Mouse (Mus musculus) erythroblast, embryonic 14.5 days (primary cell): ENCODE data around the gene Agpat1.

Experiments used
- GATA1 ChIP-seq: IDR thresholded peaks from 2 replicates; pipeline ENCODE4 v1.6.1; 2012; ENCODE audit warnings: low read length, inconsistent platforms, mixed read lengths
- TAL1 ChIP-seq: IDR thresholded peaks from 3 replicates; pipeline ENCODE4 v1.6.1; 2012; ENCODE audit warnings: low read length, inconsistent platforms, mixed read lengths

GRCm38 (mm10) chr17:34605609-34606008 is 1.5 kb downstream of the Agpat1 start:
- TF ChIP-seq GATA1 (no peak), TAL1 (no peak)
